Mouse (Mus musculus): Measurements from ENCODE around the gene Zfp825. TPM values are rescaled to one million over a fixed set of nuclear protein-coding genes. Genes with fewer than 3 reads are reported as not detected.
"Not testable (repeated sequence)": the region's sequence is repeated elsewhere in the genome, so short reads cannot be mapped to it uniquely, and the experiment has no call there.

Gene Zfp825
- polyA plus RNA-seq, 2 experiments: 9.9 to 20.1 TPM

GRCm38 (mm10) chr13:74522481-74523237 is 28.9 kb upstream of the Zfp825 start:
- peak overlapping the region; percentile 60 for H3K4me2 ChIP-seq (replicated peaks; ENCODE audit: low read depth, low read length, severe bottlenecking)
- H3K4me3 ChIP-seq (replicated peaks; ENCODE audit: low read length): peak overlapping the region; percentile 55

GRCm38 (mm10) chr13:74522141-74522480 is 28.3 kb upstream of the Zfp825 start:
- H3K4me3 ChIP-seq (replicated peaks; ENCODE audit: low read length): peak overlapping the region; percentile 55
- ATAC-seq (ENCODE audit: low FRiP score, low read depth): peak; percentile 67
- not testable (repeated sequence) for H3K36me3 ChIP-seq (ENCODE audit: control insufficient read depth, insufficient read depth, low read length); H3K9me3 ChIP-seq (ENCODE audit: control insufficient read depth, low read length); H3K27me3 ChIP-seq (ENCODE audit: control insufficient read depth, insufficient read depth, low read length); H3K4me1 ChIP-seq (ENCODE audit: control insufficient read depth, insufficient read depth, low read length); DNase-seq (ENCODE audit: low spot score)
- peak overlapping the region; percentile 60 for H3K4me2 ChIP-seq (replicated peaks; ENCODE audit: low read depth, low read length, severe bottlenecking)
- peak overlapping the region; percentile 40; the same call in 1 of the 2 replicates for H3K9ac ChIP-seq (ENCODE audit: low read depth, low read length, severe bottlenecking)
- 0% methylated on average over 3 of the region's 3 CpGs for WGBS
- H3K27ac ChIP-seq (replicated peaks; ENCODE audit: low read depth, low read length): peak overlapping the region; percentile 88; the same call in 1 of the 2 replicates

More at GRCm38 (mm10) chr13:74522481-74523237, 28.9 kb upstream of the Zfp825 start:
- H3K9ac ChIP-seq (ENCODE audit: low read depth, low read length, severe bottlenecking): peak overlapping the region; percentile 66
- ATAC-seq (ENCODE audit: low FRiP score, low read depth): peak; percentile 98
- peak overlapping the region; percentile 88 for H3K27ac ChIP-seq (replicated peaks; ENCODE audit: low read depth, low read length)
- no peaks in the 10 kb centered on the region for H3K27me3 ChIP-seq (ENCODE audit: control insufficient read depth, insufficient read depth, low read length)
- no peaks in the 10 kb centered on the region for H3K4me1 ChIP-seq (ENCODE audit: control insufficient read depth, insufficient read depth, low read length)
- no peak for TF ChIP-seq POLR2A (IDR thresholded peaks at IDR 0.05; ENCODE audit: borderline replicate concordance, extremely low read depth, insufficient read depth, insufficient read length)
- WGBS: 3% methylated on average over 15 of the region's 15 CpGs
- H3K36me3 ChIP-seq (ENCODE audit: control insufficient read depth, insufficient read depth, low read length): no peaks in the 10 kb centered on the region
- H3K9me3 ChIP-seq (ENCODE audit: control insufficient read depth, low read length): no peaks in the 10 kb centered on the region
- DNase-seq (ENCODE audit: low spot score): peak; percentile 86

- not testable (repeated sequence) for H3K4me3 ChIP-seq (replicated peaks; ENCODE audit: low read length); H3K27ac ChIP-seq (replicated peaks; ENCODE audit: low read depth, low read length); ATAC-seq (ENCODE audit: low FRiP score, low read depth); H3K9me3 ChIP-seq (ENCODE audit: control insufficient read depth, low read length); H3K4me2 ChIP-seq (replicated peaks; ENCODE audit: low read depth, low read length, severe bottlenecking); DNase-seq (ENCODE audit: low spot score); H3K27me3 ChIP-seq (ENCODE audit: control insufficient read depth, insufficient read depth, low read length); H3K36me3 ChIP-seq (ENCODE audit: control insufficient read depth, insufficient read depth, low read length); H3K4me1 ChIP-seq (ENCODE audit: control insufficient read depth, insufficient read depth, low read length); H3K9ac ChIP-seq (ENCODE audit: low read depth, low read length, severe bottlenecking)
- 84% methylated on average over 6 of the region's 6 CpGs for WGBS
These were observed 14.2 kb upstream of the Zfp825 start for GRCm38 (mm10) chr13:74507981-74508380.

GRCm38 (mm10) chr13:74502851-74503250 is 9.1 kb upstream of the Zfp825 start:
- ATAC-seq (ENCODE audit: low FRiP score, low read depth); H3K9ac ChIP-seq (ENCODE audit: low read depth, low read length, severe bottlenecking); H3K4me3 ChIP-seq (replicated peaks; ENCODE audit: low read length); DNase-seq (ENCODE audit: low spot score); H3K36me3 ChIP-seq (ENCODE audit: control insufficient read depth, insufficient read depth, low read length); H3K4me2 ChIP-seq (replicated peaks; ENCODE audit: low read depth, low read length, severe bottlenecking); H3K27ac ChIP-seq (replicated peaks; ENCODE audit: low read depth, low read length); H3K9me3 ChIP-seq (ENCODE audit: control insufficient read depth, low read length); H3K4me1 ChIP-seq (ENCODE audit: control insufficient read depth, insufficient read depth, low read length); H3K27me3 ChIP-seq (ENCODE audit: control insufficient read depth, insufficient read depth, low read length): not testable (repeated sequence)
- WGBS: 74% methylated on average over 1 of the region's 1 CpGs

- H3K4me2 ChIP-seq (replicated peaks; ENCODE audit: low read depth, low read length, severe bottlenecking); H3K4me1 ChIP-seq (ENCODE audit: control insufficient read depth, insufficient read depth, low read length); H3K27me3 ChIP-seq (ENCODE audit: control insufficient read depth, insufficient read depth, low read length); H3K9ac ChIP-seq (ENCODE audit: low read depth, low read length, severe bottlenecking); H3K27ac ChIP-seq (replicated peaks; ENCODE audit: low read depth, low read length); DNase-seq (ENCODE audit: low spot score); H3K4me3 ChIP-seq (replicated peaks; ENCODE audit: low read length); H3K36me3 ChIP-seq (ENCODE audit: control insufficient read depth, insufficient read depth, low read length); ATAC-seq (ENCODE audit: low FRiP score, low read depth); H3K9me3 ChIP-seq (ENCODE audit: control insufficient read depth, low read length): not testable (repeated sequence)
- 40% methylated on average over 1 of the region's 1 CpGs for WGBS
These were observed 5.9 kb upstream of the Zfp825 start for GRCm38 (mm10) chr13:74499696-74500095.

DNA sequence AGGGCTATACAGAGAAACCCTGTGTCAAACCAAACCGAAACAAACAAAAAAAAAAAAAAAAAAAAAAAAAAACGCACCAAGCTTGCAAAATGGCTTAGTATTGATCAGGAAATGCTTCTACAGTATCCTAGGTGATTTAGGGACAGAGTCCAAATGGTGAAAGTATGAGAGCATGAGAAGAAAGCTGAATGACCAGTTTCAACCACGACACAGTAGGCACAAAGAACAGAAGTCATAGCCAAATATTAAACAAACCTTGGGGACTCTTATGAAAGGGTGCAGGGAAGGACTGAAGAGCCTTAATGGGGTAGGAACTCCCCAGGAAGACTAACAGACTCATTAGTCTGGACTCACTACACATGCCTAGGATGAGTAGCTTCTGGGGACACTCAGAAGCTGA is 9.5 kb downstream of the Zfp825 start:
- not testable (repeated sequence) for H3K4me1 ChIP-seq (ENCODE audit: control insufficient read depth, insufficient read depth, low read length); ATAC-seq (ENCODE audit: low FRiP score, low read depth); H3K36me3 ChIP-seq (ENCODE audit: control insufficient read depth, insufficient read depth, low read length); H3K4me3 ChIP-seq (replicated peaks; ENCODE audit: low read length); H3K4me2 ChIP-seq (replicated peaks; ENCODE audit: low read depth, low read length, severe bottlenecking); H3K9ac ChIP-seq (ENCODE audit: low read depth, low read length, severe bottlenecking); H3K9me3 ChIP-seq (ENCODE audit: control insufficient read depth, low read length); DNase-seq (ENCODE audit: low spot score); H3K27ac ChIP-seq (replicated peaks; ENCODE audit: low read depth, low read length); H3K27me3 ChIP-seq (ENCODE audit: control insufficient read depth, insufficient read depth, low read length)
- WGBS: 86% methylated on average over 3 of the region's 3 CpGs

DNA sequence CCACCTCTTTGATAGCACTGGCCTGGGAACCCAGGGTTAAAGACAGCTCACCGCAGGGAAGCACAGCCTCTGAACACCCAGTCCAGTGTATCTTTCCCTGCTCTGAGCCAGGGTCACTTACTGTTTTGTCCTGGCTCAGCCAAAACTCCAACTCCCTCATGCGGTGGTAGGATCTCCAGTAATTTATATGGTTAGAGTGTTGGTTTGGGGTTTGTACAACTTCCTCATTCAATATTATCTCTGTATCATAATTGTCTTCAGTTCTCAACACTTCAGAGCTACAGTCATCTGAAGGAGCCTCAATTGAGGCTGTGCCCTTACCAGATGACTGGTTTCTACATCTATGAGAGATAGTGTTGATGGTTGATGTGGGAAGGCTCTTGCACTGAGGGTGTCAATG is 22.3 kb downstream of the Zfp825 start:
- H3K4me2 ChIP-seq (replicated peaks; ENCODE audit: low read depth, low read length, severe bottlenecking); H3K9me3 ChIP-seq (ENCODE audit: control insufficient read depth, low read length); H3K36me3 ChIP-seq (ENCODE audit: control insufficient read depth, insufficient read depth, low read length); H3K27me3 ChIP-seq (ENCODE audit: control insufficient read depth, insufficient read depth, low read length); H3K4me1 ChIP-seq (ENCODE audit: control insufficient read depth, insufficient read depth, low read length); H3K27ac ChIP-seq (replicated peaks; ENCODE audit: low read depth, low read length); H3K9ac ChIP-seq (ENCODE audit: low read depth, low read length, severe bottlenecking); DNase-seq (ENCODE audit: low spot score); H3K4me3 ChIP-seq (replicated peaks; ENCODE audit: low read length); ATAC-seq (ENCODE audit: low FRiP score, low read depth): not testable (repeated sequence)
- 97% methylated on average over 2 of the region's 2 CpGs for WGBS

Data from limb, embryonic 14.5 days (tissue).